Mouse (Mus musculus) hindbrain, postnatal 0 days (tissue): ENCODE measurements at regions not wholly inside any gene's neighbourhood (a gene's known extent, or its start where the extent isn't known, plus 50 kb on each side); places are given as distances from the start of the nearest gene placed in this dataset.

Experiments
- ATAC-seq: fragments of 200-750 bp; cut with Nextera tagmentation; 2 replicates; pipeline ENCODE4 v1.8.0; 2017; ENCODE audit warnings: mild to moderate bottlenecking, moderate TSS enrichment, moderate library complexity
- DNase-seq: peaks from one replicate; pipeline ENCODE4 v3.0.0-alpha.2; 2015; ENCODE audit warnings: low spot score
- H3K27ac ChIP-seq: fragments of 300-500 bp; sonication (generic); 2 replicates; pipeline ENCODE4 v1.5.1; 2014; ENCODE audit warnings: mild to moderate bottlenecking
- H3K27me3 ChIP-seq: fragments of 300-500 bp; sonication (generic); 2 replicates; pipeline ENCODE4 v1.6.1; 2014; ENCODE audit warnings: low read length, mixed read lengths; ENCODE audit not compliant: insufficient read depth
- H3K36me3 ChIP-seq: fragments of 300-500 bp; sonication (generic); 2 replicates; pipeline ENCODE4 v1.6.1; 2014; ENCODE audit warnings: low read length, mixed read lengths; ENCODE audit not compliant: insufficient read depth
- H3K4me1 ChIP-seq: fragments of 300-500 bp; sonication (generic); 2 replicates; pipeline ENCODE4 v1.6.1; 2014; ENCODE audit warnings: antibody characterized with exemption, low read length, mixed read lengths; ENCODE audit not compliant: insufficient read depth
- H3K4me2 ChIP-seq: fragments of 300-500 bp; sonication (generic); 2 replicates; pipeline ENCODE4 v1.6.1; 2014; ENCODE audit warnings: low read depth, mild to moderate bottlenecking, low read length, moderate library complexity, mixed read lengths
- H3K4me3 ChIP-seq: fragments of 300-500 bp; sonication (generic); 2 replicates; pipeline ENCODE4 v1.5.1; 2014; ENCODE audit warnings: low read length
- H3K9ac ChIP-seq: fragments of 300-500 bp; sonication (generic); replicated peaks from 2 replicates; pipeline ENCODE4 v1.6.1; 2014; ENCODE audit warnings: mild to moderate bottlenecking, low read length, moderate library complexity, mixed read lengths
- H3K9me3 ChIP-seq: fragments of 300-500 bp; sonication (generic); 2 replicates; pipeline ENCODE4 v1.6.1; 2016; ENCODE audit warnings: low read length, mixed read lengths
- CTCF ChIP-seq: IDR thresholded peaks from 2 replicates; pipeline ENCODE4 v1.5.1; 2016; ENCODE audit warnings: antibody characterized with exemption, control low read depth, low read depth
- WGBS: fragments of 180-500 bp; shearing (Covaris S2); extraction: QIAGEN DNeasy Blood & Tissue Kit; methylation state at CpG from one replicate; pipeline ENCODE4 v1.1.7; 2014; 5-methylcytosine and 5-hydroxymethylcytosine counted together

DNA sequence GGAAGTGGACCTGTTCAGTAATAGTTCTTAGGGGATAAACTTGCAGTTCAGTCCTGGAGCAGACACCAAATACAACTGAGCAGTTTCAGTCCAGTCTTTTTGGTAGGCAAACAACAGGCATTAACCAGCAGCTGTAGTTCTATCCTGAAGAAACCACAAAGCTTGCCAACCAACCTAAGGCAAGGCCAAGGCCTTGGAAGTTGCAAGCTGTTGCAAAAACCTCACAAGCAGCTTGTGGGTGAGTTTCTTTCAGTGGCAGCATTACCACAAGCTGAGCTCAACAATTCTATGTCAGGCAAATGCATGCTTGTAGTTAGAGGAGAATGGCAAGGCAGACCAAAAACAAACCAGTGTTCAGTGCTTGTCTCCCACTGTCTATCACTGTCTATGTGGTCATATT is 880.6 kb upstream of the Gm7489 start:
- Histone ChIP-seq H3K4me3 (no peak overlapping the region), H3K4me1 (no peaks in the 10 kb centered on the region), H3K27ac (no peak overlapping the region), H3K4me2 (no peak overlapping the region), H3K36me3 (no peaks in the 10 kb centered on the region), H3K27me3 (no peaks in the 10 kb centered on the region), H3K9ac (no peak overlapping the region), H3K9me3 (no peaks in the 10 kb centered on the region)
- DNase-seq (no peak), ATAC-seq (no peak)
- TF ChIP-seq CTCF: no peak

DNA sequence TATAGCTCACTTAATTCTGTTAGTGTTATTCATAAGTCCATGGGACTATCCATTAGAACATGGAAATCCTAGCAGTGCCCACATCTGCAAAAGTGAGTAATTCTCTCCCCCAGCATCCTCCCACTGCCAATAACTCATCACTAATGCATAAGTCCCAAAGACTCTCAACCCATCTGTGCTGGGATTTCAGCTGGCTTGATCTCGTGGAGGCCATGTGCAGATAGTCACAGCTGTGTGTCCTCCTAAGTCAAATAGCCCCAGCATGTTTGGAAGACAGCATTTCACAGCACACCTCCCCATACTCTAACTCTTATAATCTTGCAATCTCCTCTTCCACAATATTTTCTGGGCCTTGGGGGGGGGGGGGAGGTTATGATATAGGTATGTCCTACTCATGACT is 877.9 kb upstream of the Gm7489 start:
- Histone ChIP-seq H3K27ac (no peak overlapping the region), H3K4me3 (no peak overlapping the region), H3K9ac (no peak overlapping the region), H3K27me3 (no peaks in the 10 kb centered on the region), H3K9me3 (no peaks in the 10 kb centered on the region), H3K4me1 (no peaks in the 10 kb centered on the region), H3K36me3 (no peaks in the 10 kb centered on the region), H3K4me2 (no peak overlapping the region)
- no peak for DNase-seq
- 57% methylated on average over 1 of the region's 1 CpGs for WGBS
- TF ChIP-seq CTCF: no peak
- no peak for ATAC-seq

DNA sequence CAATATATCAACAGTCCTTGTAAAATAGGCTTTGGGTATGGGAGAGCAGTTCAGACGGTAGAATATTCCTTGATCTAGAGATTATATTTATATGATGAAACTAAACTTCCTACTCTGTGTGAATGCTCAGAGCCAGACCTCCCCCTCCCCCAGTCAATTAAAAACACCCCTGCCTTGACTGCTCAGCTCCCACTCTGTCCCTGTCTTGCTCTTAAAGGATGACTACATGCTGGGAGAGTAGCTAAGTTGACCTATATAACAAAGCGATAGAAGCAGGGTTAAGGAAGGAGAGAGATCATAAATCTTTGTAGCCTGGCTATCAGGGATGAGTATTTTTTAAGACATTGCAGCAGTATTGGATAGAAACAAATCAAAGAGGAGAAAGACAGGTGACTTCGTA is 875.4 kb upstream of the Gm7489 start:
- ATAC-seq (no peak), DNase-seq (no peak)
- no peaks in the 10 kb centered on the region for H3K27me3 ChIP-seq
- H3K9me3 ChIP-seq: no peaks in the 10 kb centered on the region
- H3K27ac ChIP-seq: no peak overlapping the region
- H3K9ac ChIP-seq: no peak overlapping the region
- 92% methylated on average over 3 of the region's 3 CpGs for WGBS
- TF ChIP-seq CTCF: no peak
- H3K4me2 ChIP-seq: no peak overlapping the region
- H3K4me3 ChIP-seq: no peak overlapping the region
- H3K4me1 ChIP-seq: no peaks in the 10 kb centered on the region
- no peaks in the 10 kb centered on the region for H3K36me3 ChIP-seq
